Mouse (Mus musculus) olfactory bulb, adult 2 months (tissue): ENCODE measurements around the gene Ifitm6. TPM values are rescaled to one million over a fixed set of nuclear protein-coding genes. Genes with fewer than 3 reads are reported as not detected.

ENCODE experiments used
- H3K27ac ChIP-seq: fragments of 200-500 bp; 2 replicates; pipeline ENCODE4 v1.5.1; 2012; ENCODE audit warnings: low read depth, low read length; ENCODE audit not compliant: insufficient read depth
- H3K4me1 ChIP-seq: fragments of 200-500 bp; 2 replicates; pipeline ENCODE4 v1.6.1; 2012; ENCODE audit warnings: low read length; ENCODE audit not compliant: control insufficient read depth, insufficient read depth
- H3K4me3 ChIP-seq: fragments of 200-500 bp; 2 replicates; pipeline ENCODE4 v1.5.1; 2012; ENCODE audit warnings: mild to moderate bottlenecking, low read depth, low read length, moderate library complexity; ENCODE audit not compliant: insufficient read depth
- CTCF ChIP-seq: fragments of 200-500 bp; IDR thresholded peaks from 2 replicates; pipeline ENCODE4 v1.5.1; 2012; ENCODE audit warnings: low read depth, mild to moderate bottlenecking, low read length, moderate library complexity; ENCODE audit not compliant: insufficient read depth
- POLR2A ChIP-seq: fragments of 200-500 bp; IDR thresholded peaks from 2 replicates; pipeline ENCODE4 v1.6.1; 2012; ENCODE audit warnings: mild to moderate bottlenecking, low read depth, low read length, moderate library complexity; ENCODE audit not compliant: insufficient read depth
- WGBS: fragments of 180-500 bp; shearing (Covaris S2); methylation state at CpG from one replicate; pipeline ENCODE4 v1.1.7; 2018; 5-methylcytosine and 5-hydroxymethylcytosine counted together
- polyA plus RNA-seq: library from polyadenylated mRNA; stranded (reverse); fragments of >200 nt; gene quantifications from 2 replicates; pipeline ENCODE4 v1.2.4, GENCODE M21; 2012; ENCODE audit warnings: low replicate concordance; ENCODE audit not compliant: missing spikeins, insufficient read depth, insufficient read length

Ifitm6 gene
- polyA plus RNA-seq, 1 experiment: not detected

DNA sequence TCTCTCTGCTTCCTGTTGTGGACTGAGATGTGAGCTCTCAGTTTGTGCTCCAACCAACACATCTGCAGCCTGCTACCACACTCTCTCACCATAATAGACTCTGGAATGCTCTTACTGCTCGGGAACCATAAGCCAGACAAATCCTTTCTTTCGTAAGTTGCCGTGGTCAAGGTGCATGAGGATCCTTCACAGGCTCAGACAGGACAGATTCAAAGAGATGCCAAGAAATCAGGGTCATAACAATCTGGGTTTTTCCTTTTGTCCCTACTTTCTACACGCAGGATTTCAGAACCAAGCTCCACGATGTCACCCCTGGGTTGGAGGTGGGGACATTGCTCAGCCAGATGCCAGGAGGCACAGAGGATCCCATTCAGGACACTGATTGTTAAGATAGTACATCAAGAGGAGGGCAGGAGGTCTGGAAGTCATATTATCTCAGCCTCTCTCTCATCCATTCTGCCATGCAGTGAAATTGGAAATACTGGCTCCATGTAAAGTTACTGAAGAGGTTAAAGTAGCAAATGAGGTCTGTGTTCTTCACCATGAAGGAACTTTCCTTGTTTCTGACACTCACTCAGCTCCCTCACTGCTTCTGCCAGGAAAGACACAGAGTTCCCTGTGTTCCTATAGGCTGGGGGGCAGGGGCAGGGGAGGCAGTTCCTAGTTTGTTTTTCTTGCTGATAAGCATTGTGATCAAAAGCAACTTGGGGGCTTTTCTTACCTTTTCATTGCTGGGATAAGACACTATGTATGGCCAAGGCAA is 14.3 kb downstream of the Ifitm6 start:
- Histone ChIP-seq H3K4me3 (no peak overlapping the region), H3K4me1 (no peaks in the 10 kb centered on the region), H3K27ac (no peak overlapping the region)
- 82% methylated on average over 5 of the region's 5 CpGs for WGBS
- TF ChIP-seq POLR2A (no peak), CTCF (no peak)

GRCm38 (mm10) chr7:141000881-141001708 is 16.6 kb downstream of the Ifitm6 start:
- TF ChIP-seq CTCF (no peak), POLR2A (no peak)
- no peak overlapping the region for H3K27ac ChIP-seq
- WGBS: 81% methylated on average over 15 of the region's 15 CpGs
- no peaks in the 10 kb centered on the region for H3K4me1 ChIP-seq
- no peak overlapping the region for H3K4me3 ChIP-seq

DNA sequence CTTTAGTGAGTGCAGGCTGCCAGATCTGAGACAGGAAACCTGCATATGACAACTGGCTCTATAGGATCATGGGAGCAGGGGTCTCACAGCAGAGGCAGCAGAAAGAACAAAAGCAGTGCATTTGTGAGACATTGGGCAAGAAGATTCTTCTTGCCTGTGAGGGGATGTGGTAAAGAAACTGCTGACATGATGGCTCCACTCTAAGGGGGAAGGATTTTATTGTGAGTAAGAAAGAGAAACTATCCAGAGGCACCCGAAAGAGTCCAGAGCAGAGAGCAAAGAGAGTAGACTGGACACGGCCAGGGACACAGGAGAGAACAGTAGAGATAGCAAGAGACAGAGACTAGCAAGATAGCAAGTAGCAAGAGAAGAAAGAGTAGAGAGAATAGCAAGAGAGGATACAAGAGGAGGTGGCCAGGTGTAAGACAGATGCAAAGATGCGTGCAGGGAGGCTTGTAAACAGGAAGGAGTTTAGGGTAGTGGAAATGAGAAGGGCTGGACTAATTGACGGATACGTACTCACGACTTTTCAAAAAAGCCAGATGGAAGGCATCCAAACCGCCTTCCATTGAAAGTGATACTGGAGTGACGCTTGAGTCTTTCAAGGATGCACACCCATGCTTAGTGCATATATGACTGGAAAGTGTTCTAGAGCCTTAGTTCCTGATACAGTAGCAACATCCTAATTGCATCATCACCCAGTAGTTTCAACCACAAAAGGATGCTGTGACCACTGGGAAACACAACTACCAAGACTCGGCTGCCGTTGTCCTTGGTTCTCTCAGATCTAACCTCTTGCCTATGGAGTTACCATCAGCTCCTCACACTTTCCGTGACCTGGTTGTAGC is 18.6 kb downstream of the Ifitm6 start:
- no peaks in the 10 kb centered on the region for H3K4me1 ChIP-seq
- H3K4me3 ChIP-seq: no peak overlapping the region
- TF ChIP-seq POLR2A (no peak), CTCF (no peak)
- WGBS: 82% methylated on average over 11 of the region's 11 CpGs
- H3K27ac ChIP-seq: no peak overlapping the region

- WGBS: 79% methylated on average over 1 of the region's 1 CpGs
- Histone ChIP-seq H3K27ac (no peak overlapping the region), H3K4me3 (no peak overlapping the region), H3K4me1 (no peaks in the 10 kb centered on the region)
- no peak for TF ChIP-seq POLR2A
- TF ChIP-seq CTCF: no peak
Measured at GRCm38 (mm10) chr7:140997817-140998216, 19.9 kb downstream of the Ifitm6 start.

GRCm38 (mm10) chr7:140991117-140991689 is 26.5 kb downstream of the Ifitm6 start:
- Histone ChIP-seq H3K4me1 (no peaks in the 10 kb centered on the region), H3K27ac (no peak overlapping the region), H3K4me3 (no peak overlapping the region)
- no peak for TF ChIP-seq POLR2A
- TF ChIP-seq CTCF: no peak
- 89% methylated on average over 14 of the region's 14 CpGs for WGBS

DNA sequence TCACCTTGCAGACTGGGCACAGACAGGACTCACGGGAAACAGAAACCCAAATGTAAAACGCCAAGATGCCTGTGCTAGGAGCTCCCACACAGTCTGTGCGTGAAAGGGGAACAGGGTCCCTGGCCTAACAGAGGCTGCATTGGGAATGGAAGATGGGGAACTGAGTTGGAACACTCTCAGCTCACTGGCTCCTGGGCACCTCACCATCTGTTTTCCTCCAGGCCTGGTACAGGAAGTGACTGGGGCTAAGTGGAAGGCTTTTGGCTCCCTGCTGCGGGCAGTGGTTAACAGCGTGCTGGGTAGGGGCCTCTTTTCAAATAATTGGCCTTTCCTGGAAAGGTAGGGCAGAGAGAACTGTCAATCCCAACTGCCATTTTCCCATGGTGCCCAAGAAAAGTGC is 27.1 kb downstream of the Ifitm6 start:
- no peak for TF ChIP-seq POLR2A
- no peak for TF ChIP-seq CTCF
- WGBS: 85% methylated on average over 5 of the region's 5 CpGs

DNA sequence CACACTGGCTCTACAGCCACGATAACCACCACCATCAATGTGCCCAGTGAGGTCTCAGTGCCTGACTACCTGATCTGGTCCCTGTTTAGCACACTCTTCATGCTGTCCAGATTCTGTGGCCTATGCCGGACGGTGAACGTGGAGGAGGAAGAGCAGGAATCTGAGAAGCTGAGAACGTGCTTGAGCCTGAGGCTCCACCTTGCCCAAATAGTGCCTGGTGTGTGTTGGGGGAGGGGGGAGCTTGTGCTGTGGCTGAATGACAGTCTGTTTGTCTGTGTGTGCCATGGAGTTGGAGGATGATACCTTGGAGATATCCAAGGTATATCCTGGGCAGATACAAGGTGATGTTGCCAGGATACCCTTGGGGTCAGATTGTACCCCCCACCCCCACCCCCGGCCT is 27.5 kb downstream of the Ifitm6 start:
- no peak for TF ChIP-seq CTCF
- TF ChIP-seq POLR2A: no peak
- H3K4me3 ChIP-seq: no peak overlapping the region
- 76% methylated on average over 6 of the region's 6 CpGs for WGBS
- H3K4me1 ChIP-seq: no peaks in the 10 kb centered on the region
- H3K27ac ChIP-seq: no peak overlapping the region

More for the DNA sequence above, 27.1 kb downstream of the Ifitm6 start:
- Histone ChIP-seq H3K4me1 (no peaks in the 10 kb centered on the region), H3K4me3 (no peak overlapping the region), H3K27ac (no peak overlapping the region)

- no peak overlapping the region for H3K27ac ChIP-seq
- TF ChIP-seq CTCF: no peak
- no peak for TF ChIP-seq POLR2A
- 83% methylated on average over 4 of the region's 4 CpGs for WGBS
- no peak overlapping the region for H3K4me3 ChIP-seq
- H3K4me1 ChIP-seq: no peaks in the 10 kb centered on the region
Measured at GRCm38 (mm10) chr7:140989022-140989421, 28.7 kb downstream of the Ifitm6 start.
